Mouse (Mus musculus): ENCODE data around the gene Sycp2l. TPM values are rescaled to one million over a fixed set of nuclear protein-coding genes. Genes with fewer than 3 reads are reported as not detected.
"Not testable (repeated sequence)": the region's sequence is repeated elsewhere in the genome, so short reads cannot be mapped to it uniquely, and the experiment has no call there.

The Sycp2l gene
- total and polyA plus RNA-seq, 2 experiments from 2014 or later = not detected

DNA sequence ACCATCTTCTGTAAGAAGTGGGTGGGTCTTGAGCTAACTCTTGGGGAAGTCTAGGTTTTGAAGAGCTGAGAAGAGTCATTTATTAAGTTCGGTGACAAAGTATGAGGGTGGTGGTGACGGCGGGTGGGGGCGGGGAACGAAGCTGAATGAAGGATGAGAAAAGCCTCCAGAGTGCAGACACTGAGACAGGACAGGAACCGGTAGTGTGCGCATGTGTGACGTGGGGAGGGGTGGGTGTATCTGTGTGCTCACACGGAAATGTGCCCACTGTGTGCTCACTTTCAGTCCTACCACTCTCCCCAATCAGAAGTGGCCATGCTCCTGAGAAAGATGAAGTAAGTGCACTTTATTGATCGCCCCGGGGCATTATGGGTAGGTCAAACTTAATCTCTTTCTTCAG is 39.0 kb downstream of the Sycp2l start:
- no peaks in the 10 kb centered on the region for H3K4me1 ChIP-seq (ENCODE audit: insufficient read depth)
- no peak overlapping the region for H3K9ac ChIP-seq
- TF ChIP-seq CTCF (IDR thresholded peaks at IDR 0.05; ENCODE audit: low read depth) = no peak
- no peak overlapping the region for H3K27ac ChIP-seq (ENCODE audit: low read depth, low read length)
- H3K36me3 ChIP-seq (ENCODE audit: insufficient read depth) = no peaks in the 10 kb centered on the region
- H3K9me3 ChIP-seq (ENCODE audit: low read length) = no peaks in the 10 kb centered on the region
- no peaks in the 10 kb centered on the region for H3K27me3 ChIP-seq (ENCODE audit: insufficient read depth, low read length)
- no peak for DNase-seq
- WGBS = 88% methylated on average over 11 of the region's 11 CpGs
- no peak overlapping the region for H3K4me2 ChIP-seq (ENCODE audit: low read depth)
- ATAC-seq = no peak
- H3K4me3 ChIP-seq (ENCODE audit: low read depth, low read length) = no peak overlapping the region

DNA sequence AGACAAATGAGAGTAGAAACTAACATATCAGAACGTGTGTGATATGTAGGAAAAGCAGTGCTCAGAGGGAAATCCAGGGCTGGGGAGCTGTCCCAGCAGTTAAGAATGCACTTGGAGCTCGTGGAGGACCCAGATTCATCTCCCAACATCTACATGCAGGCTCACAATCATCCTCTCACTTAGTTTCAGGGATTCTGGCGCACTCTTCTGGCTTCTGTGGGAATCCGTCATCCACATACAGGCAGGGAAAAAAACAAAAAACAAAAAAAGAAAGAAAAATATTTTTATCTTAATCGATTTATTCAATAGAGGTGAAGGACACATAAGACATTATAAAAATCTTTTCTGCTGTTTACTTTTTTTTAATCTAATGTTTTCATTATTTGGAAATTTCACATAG is 44.3 kb downstream of the Sycp2l start:
- Histone ChIP-seq H3K36me3 (ENCODE audit: insufficient read depth) (no peaks in the 10 kb centered on the region), H3K4me3 (ENCODE audit: low read depth, low read length) (no peak overlapping the region), H3K4me2 (ENCODE audit: low read depth) (no peak overlapping the region), H3K27ac (ENCODE audit: low read depth, low read length) (no peak overlapping the region), H3K4me1 (ENCODE audit: insufficient read depth) (no peaks in the 10 kb centered on the region), H3K27me3 (ENCODE audit: insufficient read depth, low read length) (no peaks in the 10 kb centered on the region), H3K9ac (no peak overlapping the region), H3K9me3 (ENCODE audit: low read length) (no peaks in the 10 kb centered on the region)
- 60% methylated on average over 5 of the region's 5 CpGs for WGBS
- peak; percentile 38 for DNase-seq
- TF ChIP-seq CTCF (IDR thresholded peaks at IDR 0.05; ENCODE audit: low read depth) = peak; percentile 53
- ATAC-seq = no peak; the same call in 1 of the 2 replicates

DNA sequence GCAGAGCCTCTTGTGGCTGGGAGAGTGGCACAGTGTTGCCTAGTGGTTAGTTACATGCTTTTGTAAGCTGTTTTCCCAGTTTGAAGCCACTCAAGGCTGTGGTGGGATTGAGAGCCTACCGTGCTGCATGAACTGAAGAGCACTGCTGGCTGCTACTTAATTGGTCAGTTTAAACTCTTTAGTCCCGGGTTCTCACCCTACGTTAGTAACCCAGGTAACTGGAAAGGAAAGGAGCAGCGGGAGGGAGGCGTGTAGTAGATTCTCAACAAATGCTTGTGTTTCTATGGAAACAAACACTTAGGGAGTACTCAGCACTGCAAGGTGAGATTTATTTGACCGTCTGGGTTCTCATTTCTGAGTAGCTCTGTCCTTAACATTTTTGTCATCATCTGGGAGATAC is 73.8 kb downstream of the Sycp2l start:
- Histone ChIP-seq H3K4me1 (ENCODE audit: insufficient read depth) (no peaks in the 10 kb centered on the region), H3K36me3 (ENCODE audit: insufficient read depth) (peaks cover 43% of the 10 kb centered on the region), H3K9me3 (ENCODE audit: low read length) (no peaks in the 10 kb centered on the region), H3K27me3 (ENCODE audit: insufficient read depth, low read length) (no peaks in the 10 kb centered on the region), H3K9ac (no peak overlapping the region), H3K4me3 (ENCODE audit: low read depth, low read length) (no peak overlapping the region), H3K4me2 (ENCODE audit: low read depth) (no peak overlapping the region), H3K27ac (ENCODE audit: low read depth, low read length) (no peak overlapping the region)
- 60% methylated on average over 6 of the region's 6 CpGs for WGBS
- TF ChIP-seq CTCF (IDR thresholded peaks at IDR 0.05; ENCODE audit: low read depth) = no peak
- DNase-seq (no peak), ATAC-seq (no peak; the same call in 1 of the 2 replicates)

DNA sequence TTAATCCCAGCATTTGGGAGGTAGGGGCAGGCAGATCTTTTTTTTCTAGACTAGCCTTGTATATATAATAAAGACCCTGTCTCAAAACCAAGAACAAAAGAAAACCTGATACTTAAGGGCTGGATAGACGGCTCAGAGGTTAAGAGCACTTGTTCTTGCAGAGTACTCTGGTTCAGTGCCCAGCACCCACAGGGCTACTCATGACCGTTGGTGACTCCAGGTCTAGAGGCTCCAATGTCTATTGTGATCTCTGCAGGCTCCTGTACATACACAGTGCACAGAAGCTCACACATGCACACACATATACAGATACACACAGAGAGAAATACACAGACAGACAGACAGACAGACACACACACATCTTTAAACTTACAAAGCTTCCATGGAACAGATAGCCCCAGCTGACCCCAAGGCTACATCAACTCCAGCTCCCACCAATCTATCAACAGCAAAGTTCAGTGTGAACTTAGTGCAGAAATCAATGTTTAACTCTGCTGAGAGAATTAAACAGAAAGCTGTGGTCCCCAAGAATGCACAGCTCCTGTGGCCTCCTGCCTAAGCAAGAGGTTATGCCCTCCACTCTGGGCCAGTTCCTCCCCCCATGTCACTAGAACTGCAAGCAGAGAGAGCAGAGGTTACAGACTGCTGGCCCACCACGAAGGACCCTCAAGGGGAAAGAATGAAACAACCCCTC is 81.7 kb downstream of the Sycp2l start:
- no peaks in the 10 kb centered on the region for H3K27me3 ChIP-seq (ENCODE audit: insufficient read depth, low read length)
- TF ChIP-seq CTCF (IDR thresholded peaks at IDR 0.05; ENCODE audit: low read depth) = no peak
- 70% methylated on average over 3 of the region's 3 CpGs for WGBS
- DNase-seq (no peak), ATAC-seq (no peak)
- H3K4me3 ChIP-seq (ENCODE audit: low read depth, low read length) = no peak overlapping the region
- no peaks in the 10 kb centered on the region for H3K4me1 ChIP-seq (ENCODE audit: insufficient read depth)
- H3K4me2 ChIP-seq (ENCODE audit: low read depth) = no peak overlapping the region
- no peaks in the 10 kb centered on the region for H3K9me3 ChIP-seq (ENCODE audit: low read length)
- no peak overlapping the region for H3K27ac ChIP-seq (ENCODE audit: low read depth, low read length)
- H3K36me3 ChIP-seq (ENCODE audit: insufficient read depth) = peaks cover 35% of the 10 kb centered on the region
- no peak overlapping the region for H3K9ac ChIP-seq

DNA sequence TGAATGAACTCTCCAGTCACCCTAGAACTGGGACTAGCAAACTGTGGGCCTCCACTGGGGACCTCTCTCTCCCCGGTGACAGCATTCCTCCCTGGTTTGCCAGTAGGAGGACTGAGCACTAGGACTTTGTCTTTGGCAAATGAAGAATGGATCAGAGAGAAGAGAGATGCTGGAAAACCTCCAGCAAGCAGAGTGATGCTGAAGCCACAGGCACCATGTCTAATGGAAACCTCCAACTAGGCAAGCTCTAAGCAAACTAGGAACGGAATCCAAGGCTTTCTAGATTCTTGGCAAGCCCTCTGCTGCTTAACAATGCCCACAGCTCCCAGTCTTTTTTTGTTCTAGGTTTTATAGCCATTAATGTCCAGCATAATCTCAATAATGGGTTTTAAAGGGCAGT is 86.8 kb downstream of the Sycp2l start:
- ATAC-seq (no peak), DNase-seq (no peak)
- Histone ChIP-seq H3K9me3 (ENCODE audit: low read length) (no peaks in the 10 kb centered on the region), H3K4me1 (ENCODE audit: insufficient read depth) (0 out of 2 replicates have a peak, but pooled peaks cover 4% of the 10 kb centered on the region), H3K4me2 (ENCODE audit: low read depth) (no peak overlapping the region), H3K27me3 (ENCODE audit: insufficient read depth, low read length) (no peaks in the 10 kb centered on the region), H3K36me3 (ENCODE audit: insufficient read depth) (peaks cover 3% of the 10 kb centered on the region; the same call in 1 of the 2 replicates), H3K27ac (ENCODE audit: low read depth, low read length) (no peak overlapping the region), H3K4me3 (ENCODE audit: low read depth, low read length) (no peak overlapping the region), H3K9ac (no peak overlapping the region)
- 52% methylated on average over 2 of the region's 2 CpGs for WGBS
- TF ChIP-seq CTCF (IDR thresholded peaks at IDR 0.05; ENCODE audit: low read depth) = no peak

DNA sequence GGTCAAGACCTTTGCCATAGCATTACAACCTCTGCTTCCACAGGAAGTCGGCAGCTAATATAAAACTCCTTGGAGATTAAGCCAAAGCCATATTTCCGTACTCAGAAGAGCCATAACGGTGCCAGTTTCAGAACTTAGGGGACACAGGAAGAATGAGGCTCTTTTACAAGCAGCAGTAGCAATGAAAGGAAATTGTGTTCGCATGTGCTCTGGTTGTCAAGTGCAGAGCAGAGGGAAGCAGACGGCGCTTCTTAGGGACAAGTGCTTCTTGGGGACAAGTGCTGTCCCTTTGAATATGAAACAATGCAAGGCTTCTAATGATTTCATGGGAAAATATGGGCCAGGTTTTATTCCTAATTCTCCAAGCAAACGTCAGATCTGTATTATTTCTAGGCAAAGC is 89.2 kb downstream of the Sycp2l start:
- Histone ChIP-seq H3K9me3 (ENCODE audit: low read length) (no peaks in the 10 kb centered on the region), H3K4me2 (ENCODE audit: low read depth) (no peak overlapping the region), H3K9ac (no peak overlapping the region), H3K27me3 (ENCODE audit: insufficient read depth, low read length) (no peaks in the 10 kb centered on the region), H3K4me1 (ENCODE audit: insufficient read depth) (0 out of 2 replicates have a peak, but pooled peaks cover 4% of the 10 kb centered on the region), H3K27ac (ENCODE audit: low read depth, low read length) (no peak overlapping the region), H3K36me3 (ENCODE audit: insufficient read depth) (no peaks in the 10 kb centered on the region), H3K4me3 (ENCODE audit: low read depth, low read length) (no peak overlapping the region)
- no peak for TF ChIP-seq CTCF (IDR thresholded peaks at IDR 0.05; ENCODE audit: low read depth)
- ATAC-seq (peak; percentile 40; the same call in 1 of the 2 replicates), DNase-seq (no peak)
- 50% methylated on average over 7 of the region's 7 CpGs for WGBS

DNA sequence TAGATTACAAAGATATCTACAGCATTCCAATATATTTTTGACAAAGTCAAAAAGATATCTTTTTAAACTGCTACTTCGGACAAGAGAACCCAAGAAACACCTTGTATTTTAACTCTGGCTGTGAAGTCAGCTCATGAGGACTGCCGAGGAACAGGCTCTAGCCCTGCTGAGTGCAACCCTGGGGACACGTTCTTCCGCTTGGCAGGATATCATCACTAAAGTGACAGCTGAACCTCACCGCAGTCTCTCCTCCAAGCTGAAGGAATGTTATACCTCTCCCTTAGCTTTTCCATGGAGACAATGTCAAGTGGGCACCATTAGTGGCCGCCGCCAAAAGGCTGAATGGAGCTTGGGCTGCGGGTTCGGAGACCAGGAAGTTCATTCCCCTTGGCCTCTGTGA is 89.6 kb downstream of the Sycp2l start:
- WGBS = 71% methylated on average over 9 of the region's 9 CpGs
- H3K36me3 ChIP-seq (ENCODE audit: insufficient read depth) = no peaks in the 10 kb centered on the region

DNA sequence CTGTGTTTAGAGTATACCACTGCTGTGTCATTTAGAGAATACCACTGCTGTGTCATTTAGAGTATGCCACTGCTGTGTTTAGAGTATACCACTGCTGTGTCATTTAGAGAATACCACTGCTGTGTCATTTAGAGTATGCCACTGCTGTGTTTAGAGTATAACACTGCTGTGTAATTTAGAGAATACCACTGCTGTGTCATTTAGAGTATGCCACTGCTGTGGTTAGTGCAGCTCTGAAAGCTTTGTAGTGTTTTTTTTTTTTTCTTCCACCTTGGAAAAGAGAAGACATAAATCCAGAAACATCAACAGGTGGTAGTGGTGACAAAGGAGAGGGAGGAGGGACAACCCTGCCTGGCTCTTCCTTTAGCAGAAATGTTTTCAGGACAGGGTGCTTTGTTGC is 91.5 kb downstream of the Sycp2l start:
- not testable (repeated sequence) for H3K27ac ChIP-seq (ENCODE audit: low read depth, low read length); ATAC-seq; H3K27me3 ChIP-seq (ENCODE audit: insufficient read depth, low read length); DNase-seq; H3K4me2 ChIP-seq (ENCODE audit: low read depth); H3K9me3 ChIP-seq (ENCODE audit: low read length); H3K9ac ChIP-seq; H3K4me1 ChIP-seq (ENCODE audit: insufficient read depth); H3K4me3 ChIP-seq (ENCODE audit: low read depth, low read length); H3K36me3 ChIP-seq (ENCODE audit: insufficient read depth)

More for the DNA sequence above, 89.6 kb downstream of the Sycp2l start:
- no peak for DNase-seq
- TF ChIP-seq CTCF (IDR thresholded peaks at IDR 0.05; ENCODE audit: low read depth) = no peak
- H3K4me1 ChIP-seq (ENCODE audit: insufficient read depth) = 0 out of 2 replicates have a peak, but pooled peaks cover 4% of the 10 kb centered on the region
- no peaks in the 10 kb centered on the region for H3K9me3 ChIP-seq (ENCODE audit: low read length)
- no peak overlapping the region for H3K4me2 ChIP-seq (ENCODE audit: low read depth)
- no peak overlapping the region for H3K4me3 ChIP-seq (ENCODE audit: low read depth, low read length)
- H3K9ac ChIP-seq = no peak overlapping the region
- no peaks in the 10 kb centered on the region for H3K27me3 ChIP-seq (ENCODE audit: insufficient read depth, low read length)
- ATAC-seq = no peak
- H3K27ac ChIP-seq (ENCODE audit: low read depth, low read length) = no peak overlapping the region

Data from forebrain, postnatal 0 days (tissue).